Mouse (Mus musculus) c-Kit-positive CD71-positive TER-119-negative erythroid progenitor cells, embryonic 14.5 days (primary cell): ENCODE results near the gene Ttc7b.

Source experiments
- DNase-seq: peaks from one replicate; pipeline ENCODE4 v3.0.0-alpha.2; 2013; ENCODE audit warnings: low read depth

The Ttc7b gene

DNA sequence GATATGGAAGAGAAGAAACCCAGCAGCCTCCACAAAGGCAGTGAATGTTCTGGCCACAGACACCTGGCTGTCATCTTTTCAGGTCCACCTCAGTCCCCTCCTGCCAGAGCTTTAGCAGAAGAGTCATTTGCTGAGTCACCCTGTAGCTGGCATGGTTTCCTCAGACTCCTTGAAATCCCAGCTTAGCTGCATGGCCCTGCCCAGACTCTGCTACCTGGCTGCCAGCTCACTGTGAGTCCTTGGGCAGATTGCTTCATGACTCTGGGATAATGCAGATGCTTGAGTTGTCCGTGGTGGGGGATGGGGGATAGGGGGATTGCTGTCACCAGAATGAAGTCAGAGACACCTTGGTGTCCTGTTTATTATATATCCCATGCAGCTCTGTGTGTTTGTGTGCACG lies 247.6 kb downstream of the Ttc7b start:
- no peak for DNase-seq

DNA sequence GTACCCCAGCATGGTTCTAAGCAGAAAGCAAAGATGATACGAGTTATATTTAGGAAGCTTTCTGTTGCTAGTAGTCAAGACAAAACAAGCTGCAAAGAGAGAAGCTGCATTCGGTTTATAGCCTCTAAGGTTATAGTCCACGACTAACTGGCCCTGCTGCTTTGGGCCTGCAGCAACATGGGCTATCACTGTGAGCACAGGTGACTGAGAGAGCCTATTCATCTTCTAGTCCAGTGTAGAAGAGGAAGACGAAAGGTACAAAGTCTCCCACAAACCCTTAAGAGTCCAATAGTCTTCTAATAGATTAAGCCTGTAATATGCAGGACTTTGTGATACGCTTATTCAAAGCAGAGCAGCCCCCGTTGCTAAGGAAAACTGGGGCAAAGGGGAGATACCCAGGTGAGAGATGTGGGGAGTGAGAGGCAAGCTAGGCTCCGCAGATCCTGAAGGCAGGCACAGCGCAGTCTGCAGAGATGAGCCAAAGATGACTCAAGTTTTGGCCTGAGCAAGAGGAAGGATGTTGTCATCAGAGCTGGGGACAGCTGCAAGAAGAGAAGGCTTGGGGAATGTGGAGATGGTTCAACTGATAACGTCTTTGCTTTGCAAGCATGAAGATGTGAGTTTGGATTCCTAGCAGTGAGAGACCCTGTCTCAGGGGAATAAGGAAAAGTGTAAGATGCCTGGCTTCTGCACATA lies 250.5 kb downstream of the Ttc7b start:
- DNase-seq, result no peak

DNA sequence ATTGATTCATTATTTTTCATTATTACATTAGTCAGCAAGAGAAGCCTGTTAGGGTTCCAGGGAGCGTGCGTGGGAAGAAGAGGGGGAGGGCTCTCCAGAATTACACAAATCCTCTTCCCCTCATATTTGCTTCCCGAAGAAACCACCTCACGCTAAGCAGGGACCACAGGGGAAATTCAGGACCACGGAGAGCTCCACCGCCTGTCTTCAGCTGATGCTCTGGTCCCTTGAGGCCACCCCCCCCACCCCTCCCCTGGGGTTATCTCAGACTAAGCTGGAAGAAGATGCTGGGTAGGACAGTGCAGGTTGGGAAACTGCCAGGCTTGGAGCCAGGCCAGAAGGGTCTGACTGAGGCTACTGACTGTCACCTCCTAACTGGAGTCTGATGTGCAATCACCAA lies 252.6 kb downstream of the Ttc7b start:
- peak; percentile 59 for DNase-seq

- no peak for DNase-seq
These were observed 254.9 kb downstream of the Ttc7b start for GRCm38 (mm10) chr12:100265546-100266309.

DNA sequence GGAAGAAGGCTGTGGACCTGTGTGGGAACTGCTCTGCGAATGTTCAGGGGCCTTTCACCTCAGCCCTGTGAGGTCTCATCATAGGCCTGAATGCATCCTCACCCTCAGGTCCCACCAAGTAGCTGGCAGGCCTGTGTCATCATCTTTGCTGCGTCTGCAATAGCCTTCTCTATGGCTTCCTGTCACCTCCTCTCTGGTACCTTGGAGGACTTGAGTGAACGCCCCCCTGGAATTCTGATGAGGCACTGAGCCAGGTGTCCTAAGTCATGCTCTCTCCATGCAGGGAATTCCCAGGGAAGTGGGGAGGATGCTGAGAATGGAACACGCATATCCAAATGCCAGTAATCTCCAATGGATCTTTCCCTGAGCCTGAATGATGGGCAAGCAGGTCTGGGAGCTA lies 255.7 kb downstream of the Ttc7b start:
- DNase-seq, result no peak

DNA sequence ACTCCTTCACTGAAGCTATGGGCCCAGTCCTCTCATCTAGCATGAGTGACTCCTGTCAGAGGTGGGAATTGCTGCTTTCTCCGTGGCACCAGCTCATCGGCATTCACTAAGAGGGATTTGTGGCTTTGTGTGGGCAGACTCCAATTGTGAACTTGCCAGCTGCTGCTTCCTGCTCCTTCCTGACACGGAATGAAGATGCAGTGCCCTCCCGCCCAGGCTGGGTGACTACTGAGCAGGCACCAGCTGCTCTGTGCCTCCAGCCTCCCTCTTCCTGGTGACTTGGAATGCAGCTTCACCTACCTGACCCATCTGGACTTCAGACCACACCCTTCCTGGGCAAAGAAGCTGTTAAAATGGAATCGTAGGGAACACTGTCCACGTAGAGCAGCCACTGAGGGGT lies 257.8 kb downstream of the Ttc7b start:
- DNase-seq, result no peak

- no peak for DNase-seq
These were observed 258.9 kb downstream of the Ttc7b start for GRCm38 (mm10) chr12:100261761-100262160.

DNA sequence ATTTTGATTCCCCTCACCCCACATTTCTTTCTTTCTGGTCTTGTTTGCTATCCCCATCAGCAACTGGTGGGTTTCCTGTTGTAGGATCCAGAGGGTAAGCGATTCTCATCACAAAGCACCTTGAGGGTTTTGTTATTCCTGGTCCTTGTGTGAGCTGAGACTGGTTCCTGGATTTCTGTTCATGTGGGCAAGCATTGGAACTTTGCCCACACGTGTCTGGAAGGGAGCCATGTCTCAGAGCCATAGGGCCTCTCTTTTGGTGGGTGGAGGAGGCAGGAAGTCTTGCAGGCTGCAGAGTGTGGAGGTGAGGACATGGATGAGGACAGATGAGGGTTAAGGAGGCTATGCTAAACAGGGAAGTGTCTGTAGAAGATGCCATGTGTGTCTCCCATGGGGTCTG lies 260.5 kb downstream of the Ttc7b start:
- DNase-seq, result no peak

- DNase-seq, result no peak
These were observed 262.8 kb downstream of the Ttc7b start for GRCm38 (mm10) chr12:100257779-100258178.

DNA sequence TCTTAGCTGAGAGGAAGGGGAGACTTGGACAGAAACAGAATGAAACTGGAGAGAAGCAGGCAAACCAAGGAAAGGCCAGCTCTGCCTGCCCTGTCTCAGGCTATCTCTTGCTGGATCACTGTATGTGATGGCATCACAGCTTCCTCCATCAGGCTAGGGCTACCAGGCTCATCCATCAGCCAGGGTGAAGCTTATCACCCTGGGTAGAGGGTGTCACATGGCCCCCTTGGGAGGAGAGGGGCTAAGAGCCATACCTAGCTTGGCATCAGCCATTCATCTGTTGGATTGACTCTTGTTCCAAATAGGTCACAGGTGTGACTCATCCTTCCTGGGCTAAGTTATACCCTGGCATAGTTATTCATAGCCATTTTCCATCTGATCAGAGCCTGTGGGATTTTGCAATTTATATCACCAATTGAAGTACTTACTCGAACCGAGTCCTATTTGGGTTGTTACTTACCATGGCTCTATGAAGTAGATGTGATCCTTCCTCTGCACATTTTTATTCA lies 265.1 kb downstream of the Ttc7b start:
- DNase-seq, result no peak

GRCm38 (mm10) chr12:100254471-100254870 lies 266.2 kb downstream of the Ttc7b start:
- DNase-seq, result no peak
